Mouse (Mus musculus) gastrocnemius, postnatal 36 days (tissue): Measurements from ENCODE around the gene C1qtnf3. TPM values are rescaled to one million over a fixed set of nuclear protein-coding genes. Genes with fewer than 3 reads are reported as not detected.
A peak's percentile ranks its signal among the peaks of the same experiment; 100 is the strongest.

Source experiments
- DNase-seq, 2 experiments: peaks; one replicate each; pipeline ENCODE4 v3.0.0; 2022
- intact Hi-C: fragments of 180-260 bp; cut with DNase I; formaldehyde crosslinking; loops from one replicate; pipeline ENCODE4 v1.15.1; 2025
- long read RNA-seq, 2 experiments: library from polyadenylated mRNA; stranded (forward); transcript quantifications; one replicate each; pipeline ENCODE4 v2.0.0; 2021
- total RNA-seq, 2 experiments: library from RNA; stranded (reverse); gene quantifications; 2 replicates each; pipeline ENCODE4 v1.2.3; 2021

The C1qtnf3 gene
- total RNA-seq = 1 to 10 TPM; 2.3 to 2.6 TPM
- long read RNA-seq, experiment 1, partial matches to known transcripts = 0 of 1 reads
- long read RNA-seq, experiment 1, other reads (novel, unspliced or antisense) = 0 of 1 reads
- long read RNA-seq, experiment 2, partial matches to known transcripts = 0 of 1 reads
- long read RNA-seq, experiment 2, other reads (novel, unspliced or antisense) = 0 of 1 reads

DNA sequence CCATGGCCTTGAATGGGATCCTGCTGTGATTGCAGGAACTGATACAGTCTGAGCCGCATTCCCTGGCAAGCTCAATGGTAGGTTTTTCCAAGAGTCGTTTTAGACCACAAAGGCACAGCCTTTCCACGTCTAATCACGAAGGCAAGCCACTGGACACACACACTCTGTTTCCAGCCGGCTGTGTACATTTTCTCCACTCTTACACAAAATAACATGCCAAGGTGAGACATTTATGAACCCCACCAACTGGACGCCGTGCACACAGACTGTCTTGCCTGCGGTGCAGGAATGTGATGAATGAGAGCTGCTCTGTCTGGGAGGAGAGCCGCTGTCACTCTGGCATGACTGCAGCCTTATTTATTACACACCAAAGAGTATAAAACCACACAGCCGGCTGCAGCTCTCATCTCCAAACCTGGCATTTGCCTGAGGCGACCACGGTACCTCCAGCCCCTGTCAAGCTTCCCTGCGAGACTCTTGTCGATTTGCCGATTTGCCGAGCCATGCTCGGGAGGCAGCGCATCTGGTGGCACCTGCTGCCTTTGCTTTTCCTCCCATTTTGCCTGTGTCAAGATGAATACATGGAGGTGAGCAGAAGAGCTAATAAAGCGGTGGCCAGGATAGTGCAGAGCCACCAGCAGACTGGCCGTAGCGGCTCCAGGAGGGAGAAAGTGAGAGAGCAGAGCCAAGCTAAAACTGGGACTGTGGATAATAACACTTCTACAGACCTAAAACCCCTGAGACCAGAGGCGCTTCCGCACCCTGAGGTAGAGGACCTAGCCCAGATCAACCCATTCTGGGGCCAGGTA is at the start of gene C1qtnf3:
C1qtnf3 (plus strand) TSS at position 382 of the 809 bp plus-strand sequence.
- peak in 1 of 2 experiments; percentile 15 for DNase-seq
- intact Hi-C loops = no loop called here

DNA sequence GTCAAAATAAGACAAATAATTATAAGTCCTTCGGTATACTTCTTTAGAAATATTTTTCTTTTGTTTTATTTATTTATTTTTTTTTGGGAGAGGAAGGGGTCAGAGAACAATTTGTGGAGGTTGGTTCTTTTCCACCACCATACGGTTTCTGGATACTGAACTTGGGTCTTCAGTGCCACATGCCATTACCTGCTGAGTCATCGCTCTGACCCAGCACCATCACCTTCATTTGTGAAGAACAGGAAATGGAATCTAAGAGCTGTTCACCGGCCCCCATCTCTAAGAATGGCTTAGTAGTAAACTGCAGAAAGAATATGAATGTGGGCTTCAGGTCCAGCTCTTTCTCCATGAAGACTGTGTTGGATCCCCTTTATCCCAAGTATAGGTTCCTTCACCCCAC is 49.8 kb upstream of the C1qtnf3 start:
- no peak for DNase-seq
- intact Hi-C loops = no loop called here

DNA sequence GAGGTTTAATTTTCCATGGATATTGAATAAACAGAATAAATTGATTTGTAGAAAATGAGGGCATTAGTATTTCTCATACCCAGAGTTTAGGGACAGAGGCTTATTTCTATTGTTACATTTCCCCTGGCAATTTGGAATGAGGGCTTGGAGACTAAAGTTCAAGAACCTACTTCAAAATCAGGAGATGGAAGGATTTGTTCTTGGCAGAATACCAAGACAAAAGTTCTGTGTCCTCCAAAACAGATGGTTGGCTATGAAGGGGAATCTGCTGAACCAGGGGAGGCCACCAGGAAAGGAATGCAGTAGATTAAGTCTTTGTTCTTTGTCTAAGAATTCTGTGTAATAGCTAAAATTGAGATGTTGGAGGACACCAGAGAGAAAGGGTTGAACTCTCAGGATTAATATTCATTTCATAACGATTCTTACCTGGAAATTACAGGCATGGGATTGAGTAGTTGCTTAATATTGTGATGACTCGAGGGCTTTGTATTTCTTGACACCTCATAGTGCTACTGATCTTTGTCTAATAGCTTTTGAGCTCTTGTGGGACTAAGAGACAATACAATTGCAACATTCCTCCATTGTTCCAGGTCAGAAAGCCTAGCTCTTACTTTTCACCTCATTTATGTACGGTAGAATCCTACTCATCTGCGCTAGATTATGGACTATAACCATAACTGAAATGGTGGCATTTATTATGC is 35.4 kb upstream of the C1qtnf3 start:
- no peak for DNase-seq
- intact Hi-C loops = no loop called here

DNA sequence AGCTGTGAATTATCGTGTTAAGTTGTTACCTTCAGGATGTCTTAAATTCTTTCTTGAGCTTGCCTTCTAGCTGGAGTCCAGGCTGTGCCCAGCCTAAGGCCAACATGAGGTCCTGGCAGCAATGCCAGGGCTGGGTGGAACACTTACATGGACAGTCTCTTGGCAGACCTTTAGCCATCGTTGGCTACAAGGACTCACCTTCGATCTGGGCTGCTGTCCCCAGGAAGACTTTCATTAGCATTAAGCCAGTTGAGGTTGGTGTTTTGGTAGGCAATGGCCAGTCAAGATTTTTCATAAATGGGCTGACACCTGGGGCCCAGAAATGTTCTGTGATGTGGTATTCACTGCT is 34.8 kb upstream of the C1qtnf3 start:
- intact Hi-C loops = no loop called here
- no peak for DNase-seq

DNA sequence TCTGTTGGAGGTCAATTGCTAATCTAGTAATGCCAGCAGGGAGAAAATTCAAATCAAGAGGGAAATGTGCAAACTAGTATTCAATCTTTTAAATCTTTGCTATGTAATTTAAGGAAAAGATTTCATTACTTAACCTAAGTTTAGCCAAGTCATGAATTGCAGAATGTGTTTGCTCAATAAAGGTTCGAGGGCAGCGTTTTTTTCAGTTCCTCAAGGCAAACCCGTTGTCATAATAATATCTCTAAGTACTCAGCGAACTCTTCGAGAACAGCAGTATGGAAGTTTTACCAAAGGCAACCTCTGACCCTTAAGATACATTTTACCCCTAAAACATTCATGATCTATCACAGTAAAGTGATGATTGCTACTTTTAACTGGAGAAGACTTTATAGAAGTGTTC is 31.9 kb upstream of the C1qtnf3 start:
- intact Hi-C loops = loop anchor here (2.0 to 5.0 kb wide), 3 partner anchors 69 to 461 kb away; no protein-coding TSS in a partner anchor
- DNase-seq = no peak

DNA sequence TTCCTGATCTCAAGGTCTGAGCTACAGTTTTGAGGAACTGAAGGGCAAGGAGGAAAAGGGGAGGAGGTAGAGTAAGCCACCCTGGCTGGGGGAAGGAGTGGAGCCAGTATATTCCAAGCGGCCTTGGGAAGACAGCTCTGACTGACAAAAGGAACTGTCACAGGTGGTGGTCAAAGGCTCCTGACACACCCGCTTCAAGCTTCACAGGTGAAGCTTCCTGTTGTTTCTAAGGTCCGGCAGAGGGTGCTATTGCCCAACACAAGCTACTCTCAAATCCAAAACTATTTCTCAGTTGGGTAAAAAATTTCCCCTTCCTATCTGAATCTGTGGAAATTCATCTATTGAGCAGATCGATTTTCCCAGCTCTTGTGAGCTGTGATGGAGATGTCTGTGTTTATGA is 31.1 kb upstream of the C1qtnf3 start:
- no peak for DNase-seq
- intact Hi-C loops = loop anchor here (2.0 to 5.0 kb wide), 3 partner anchors 68 to 460 kb away; no protein-coding TSS in a partner anchor

DNA sequence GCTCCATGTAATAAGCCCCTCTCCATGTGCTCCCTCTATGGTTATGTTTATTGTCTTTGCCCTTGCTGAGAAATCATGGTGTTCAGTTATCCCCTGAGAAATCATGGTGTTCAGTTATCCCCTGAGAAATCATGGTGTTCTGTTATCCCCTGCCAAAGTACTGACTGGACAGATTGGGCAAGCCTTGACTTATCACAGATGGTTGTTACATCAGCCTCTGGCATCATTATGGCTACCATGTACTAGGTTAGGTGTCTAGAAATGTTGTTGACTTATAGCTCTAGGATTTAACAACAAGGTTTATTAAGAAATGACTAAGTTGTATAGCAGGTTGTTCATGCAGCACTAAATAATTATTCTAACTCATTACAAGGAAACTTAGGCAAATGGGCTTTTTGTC is 30.1 kb upstream of the C1qtnf3 start:
- no peak for DNase-seq
- intact Hi-C loops = loop anchor here (5.0 kb wide), 1 partner anchor 395 kb away; no protein-coding TSS in a partner anchor

DNA sequence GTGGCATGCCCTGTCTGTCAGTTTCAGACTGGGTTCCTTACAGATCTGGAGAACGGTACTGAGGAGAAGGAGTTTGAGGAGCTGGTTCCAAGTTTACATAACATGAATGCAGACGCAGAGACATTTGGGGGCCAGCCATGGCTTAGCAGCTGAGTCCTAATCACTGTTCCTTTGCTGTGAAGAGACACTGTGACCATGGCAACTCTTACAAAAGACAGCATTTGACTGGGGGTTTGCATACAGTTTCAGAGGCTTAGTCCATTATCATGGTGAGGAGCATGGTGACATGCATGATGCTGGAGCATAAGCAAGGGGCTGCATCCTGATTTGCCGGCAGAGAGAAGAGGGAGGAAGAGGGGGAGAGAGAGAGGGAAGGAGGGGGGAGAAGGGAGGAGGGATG is 29.6 kb upstream of the C1qtnf3 start:
- no peak for DNase-seq
- intact Hi-C loops = loop anchor here (5.0 kb wide), 1 partner anchor 395 kb away; no protein-coding TSS in a partner anchor

DNA sequence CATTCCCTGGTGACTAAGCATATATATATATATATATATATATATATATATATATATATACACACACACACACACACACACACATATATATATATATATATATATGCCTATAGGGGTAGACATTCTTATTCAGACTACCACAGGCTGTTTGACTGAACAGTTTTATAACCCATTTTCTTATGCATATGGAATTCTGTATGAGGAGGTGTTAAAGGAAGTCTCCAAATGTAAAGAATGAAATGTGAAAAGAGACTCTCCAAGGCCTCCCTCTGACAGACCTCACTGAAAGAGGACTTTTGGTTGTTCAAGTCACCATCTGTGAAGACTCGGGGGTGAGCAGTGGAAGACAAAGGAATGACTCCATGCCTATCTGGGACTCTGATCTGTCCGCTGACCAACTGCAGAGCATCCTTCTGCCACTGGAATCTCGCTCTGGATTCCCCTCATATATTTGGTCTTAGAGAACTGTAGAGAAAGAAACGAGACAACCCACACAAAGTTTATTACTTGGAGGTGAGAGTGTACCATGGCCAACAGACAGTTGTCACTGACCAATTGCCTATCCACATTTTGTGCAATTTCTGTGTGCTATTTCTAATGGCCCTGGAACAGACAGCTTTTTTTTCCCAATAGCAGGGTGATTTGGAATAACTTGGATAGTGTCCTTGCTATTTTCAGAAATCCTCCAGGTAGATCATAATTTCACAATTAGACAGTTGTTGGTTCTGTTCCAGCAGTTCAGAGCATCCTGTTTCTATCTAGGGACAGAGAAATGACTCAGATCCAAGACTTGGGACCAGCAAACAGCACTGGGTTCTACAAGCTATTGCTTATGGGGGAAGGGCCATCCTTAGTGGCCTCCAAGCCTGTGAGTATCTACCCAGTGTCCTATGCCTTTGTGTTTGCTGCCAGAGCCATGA is 28.8 kb upstream of the C1qtnf3 start:
- DNase-seq = no peak
- intact Hi-C loops = loop anchor here (5.0 kb wide), 1 partner anchor 394 kb away; no protein-coding TSS in a partner anchor

DNA sequence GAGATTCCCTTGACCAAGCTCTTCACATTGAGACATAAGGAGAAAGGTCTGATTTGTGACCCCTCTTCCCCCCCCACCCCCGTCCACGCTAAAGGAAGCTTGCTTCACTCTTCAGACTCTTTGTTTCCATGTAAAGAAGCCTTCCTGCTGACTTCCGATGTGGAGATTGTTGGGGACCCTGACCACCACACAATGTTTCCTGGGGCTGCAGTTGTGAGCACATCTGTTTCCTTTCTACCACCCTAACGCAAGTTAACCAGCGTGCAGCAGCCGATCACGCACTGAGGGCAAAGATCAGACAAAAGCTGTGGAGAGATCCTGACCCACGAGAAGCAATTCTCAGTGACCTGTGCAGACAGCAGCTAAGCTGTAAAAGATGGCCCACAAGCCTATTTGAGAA is 24.8 kb upstream of the C1qtnf3 start:
- no peak for DNase-seq
- intact Hi-C loops = no loop called here

DNA sequence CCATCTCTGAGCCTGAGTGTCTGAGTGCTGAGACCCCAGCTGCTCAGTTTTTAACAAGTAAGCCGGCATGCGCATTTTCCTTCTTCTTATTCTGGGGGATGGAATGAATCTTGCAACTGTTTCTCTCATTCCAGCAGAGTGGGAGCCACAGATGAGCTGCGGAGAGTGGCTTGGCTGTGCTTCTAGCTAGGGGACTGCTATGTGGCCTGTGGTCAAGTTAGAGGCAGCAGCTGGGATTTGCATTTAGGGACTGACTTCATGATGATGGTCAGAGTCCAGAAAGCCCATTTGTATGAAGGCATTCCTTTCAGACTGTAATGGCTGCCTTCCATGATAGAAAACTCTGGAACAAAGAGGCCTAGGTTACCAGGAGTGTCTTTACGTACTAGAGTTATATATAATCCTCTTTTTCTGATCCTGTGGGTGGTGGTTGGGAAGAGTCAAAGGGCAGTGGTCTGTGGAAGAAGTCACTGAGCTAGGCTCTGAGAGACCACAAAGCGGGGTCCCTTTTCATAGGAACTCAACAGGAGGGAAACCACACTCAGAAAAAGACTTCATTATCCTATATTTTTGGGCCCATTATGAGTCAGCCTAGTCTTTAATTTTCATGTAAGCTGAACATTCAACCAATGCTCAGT is 23.4 kb upstream of the C1qtnf3 start:
- no peak for DNase-seq
- intact Hi-C loops = no loop called here

DNA sequence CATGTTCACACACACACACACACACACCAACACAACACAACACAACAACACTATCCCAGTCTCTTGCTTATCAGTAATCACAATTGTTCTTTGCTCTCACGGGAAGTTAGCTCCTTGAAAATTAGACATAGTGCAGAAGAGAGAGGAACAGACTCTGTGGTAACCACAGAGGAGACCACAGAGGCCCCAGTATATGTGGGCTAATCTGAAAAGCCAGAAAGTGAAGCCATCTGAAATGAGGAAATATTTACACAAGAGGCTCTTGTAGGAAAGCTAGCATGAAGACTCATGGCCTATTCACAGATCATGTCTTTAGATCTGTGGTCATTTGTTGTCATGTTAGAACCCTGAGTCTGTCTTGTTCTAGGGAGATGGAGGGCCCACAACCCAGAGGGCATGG is 18.2 kb upstream of the C1qtnf3 start:
- no peak for DNase-seq
- intact Hi-C loops = no loop called here

DNA sequence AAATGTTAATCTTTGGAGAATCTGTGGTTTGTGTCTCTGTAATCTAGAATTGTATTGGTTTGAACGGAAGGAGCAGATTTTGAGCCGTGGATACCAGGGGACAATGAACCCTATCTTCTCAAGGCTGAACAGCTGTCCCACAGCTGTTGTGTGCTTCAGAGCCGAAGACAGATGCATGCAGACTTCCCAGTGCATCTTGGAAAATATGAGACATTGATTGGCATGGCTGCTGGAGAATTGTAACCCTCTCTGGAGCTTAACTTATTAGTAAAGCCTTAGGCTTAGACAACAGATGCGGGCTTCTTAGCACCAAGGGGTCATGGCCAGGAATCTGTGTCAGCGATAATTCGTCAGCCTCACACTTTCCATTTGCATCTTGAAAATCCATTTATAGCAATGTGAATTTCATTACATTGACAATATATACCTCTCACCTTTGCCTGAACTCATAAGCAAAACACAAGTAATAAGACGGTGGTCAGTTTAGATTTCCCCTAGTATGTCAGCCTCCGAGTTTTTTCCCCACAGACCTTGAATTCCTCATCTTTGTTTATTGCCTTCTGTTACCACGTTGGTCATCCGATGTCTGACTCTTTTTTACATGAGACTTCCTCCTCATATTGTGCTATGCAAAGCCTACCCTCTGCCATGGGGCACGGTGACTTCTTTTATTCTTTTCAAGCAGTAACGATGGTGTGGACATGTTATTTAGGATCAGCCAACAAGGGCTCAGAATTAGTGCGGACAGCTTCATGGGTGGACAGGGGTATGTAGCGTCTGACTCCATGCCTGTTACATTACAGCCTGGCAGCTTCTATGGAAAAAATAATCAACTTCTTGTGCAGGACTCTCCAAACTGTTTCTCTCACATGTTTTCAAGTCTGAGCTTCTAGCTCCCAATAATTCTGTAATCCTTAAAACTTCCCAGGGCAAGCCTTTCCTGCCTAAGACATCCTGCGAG is 11.7 kb upstream of the C1qtnf3 start:
- no peak for DNase-seq
- intact Hi-C loops = no loop called here

DNA sequence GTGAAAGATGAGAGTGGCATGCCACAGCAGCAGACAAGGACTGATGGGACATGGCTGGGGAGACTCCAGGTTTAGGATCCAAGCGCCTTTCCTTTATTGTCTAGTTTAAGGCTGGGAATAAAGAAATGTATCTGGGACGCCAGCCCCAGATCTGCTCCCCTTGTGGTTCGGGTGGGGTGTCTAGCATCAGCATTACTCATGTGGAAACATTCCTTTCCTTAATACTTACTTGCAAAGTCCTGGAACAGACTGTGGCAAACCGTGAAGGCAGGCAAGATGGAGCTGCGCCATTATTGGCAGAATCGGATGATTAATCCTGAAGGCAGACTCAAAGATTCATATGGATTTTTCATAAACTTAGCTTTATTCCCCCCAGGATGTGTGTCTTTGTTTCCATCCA is 10.2 kb upstream of the C1qtnf3 start:
- no peak for DNase-seq
- intact Hi-C loops = no loop called here

DNA sequence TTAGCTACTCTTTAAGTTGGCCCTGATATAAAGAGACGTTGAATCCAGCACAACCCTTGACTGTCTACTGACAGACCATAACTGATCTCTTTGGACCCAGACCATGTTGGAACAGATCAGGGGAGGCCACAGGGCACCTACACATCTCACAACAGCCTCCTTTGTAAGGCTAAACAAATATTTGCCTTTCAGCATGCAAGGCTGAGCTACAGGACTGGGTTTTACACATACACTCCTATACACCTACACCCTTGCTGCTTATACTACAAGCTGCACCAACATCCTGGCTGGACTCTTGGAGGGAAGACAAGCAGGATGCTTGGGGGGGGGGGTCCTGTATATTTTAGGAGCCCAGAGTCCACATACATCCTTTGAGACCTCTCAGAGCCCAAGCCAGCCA is 4.3 kb upstream of the C1qtnf3 start:
- intact Hi-C loops = no loop called here
- DNase-seq = no peak

DNA sequence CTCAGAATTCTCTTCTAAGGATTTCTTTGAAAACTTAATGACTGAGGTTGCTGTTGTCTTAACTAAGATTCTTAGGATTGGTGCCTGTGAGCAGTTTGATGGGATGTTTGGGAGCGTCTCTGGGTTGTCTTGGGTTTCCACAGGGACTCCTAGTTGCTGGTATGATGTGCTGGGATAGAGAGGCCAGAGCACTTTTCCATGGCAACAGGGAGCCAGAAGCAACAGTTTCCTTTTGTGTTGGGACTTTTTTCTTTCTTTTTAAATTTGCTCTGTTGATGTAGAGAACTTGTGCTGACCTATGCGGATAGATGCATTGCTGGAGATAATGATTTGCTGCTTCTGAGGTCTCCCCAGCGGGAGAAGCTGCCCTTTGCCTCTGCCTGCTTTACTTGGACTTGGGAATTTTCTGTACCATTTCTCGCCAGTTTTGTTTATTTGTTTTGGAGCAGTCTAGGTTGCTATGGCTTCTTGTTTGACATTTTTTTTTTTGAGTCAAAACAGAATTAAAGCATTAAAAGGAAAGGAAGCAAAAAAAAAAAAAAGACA is 701 bp downstream of the C1qtnf3 start:
- DNase-seq = no peak
- intact Hi-C loops = no loop called here

DNA sequence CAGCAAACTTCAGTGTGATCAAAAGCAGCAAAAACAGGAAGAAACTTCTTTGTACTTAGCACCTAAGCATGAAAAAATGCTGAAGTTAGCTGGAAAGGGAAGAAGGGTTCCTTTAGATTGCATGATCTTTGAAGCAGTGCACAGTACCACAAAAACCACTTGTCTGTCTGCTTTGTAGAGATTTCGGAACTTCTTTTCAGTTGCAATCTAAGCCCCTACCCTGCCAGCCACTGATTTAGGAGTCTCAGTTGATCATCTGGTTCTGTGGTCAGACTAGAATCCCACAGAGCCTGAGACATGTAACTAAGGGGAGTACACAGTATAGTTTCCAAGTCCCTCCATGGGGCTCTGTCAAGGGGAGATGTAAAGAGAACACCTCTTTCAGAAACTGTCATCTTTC is 1.3 kb downstream of the C1qtnf3 start:
- DNase-seq = no peak
- intact Hi-C loops = no loop called here

DNA sequence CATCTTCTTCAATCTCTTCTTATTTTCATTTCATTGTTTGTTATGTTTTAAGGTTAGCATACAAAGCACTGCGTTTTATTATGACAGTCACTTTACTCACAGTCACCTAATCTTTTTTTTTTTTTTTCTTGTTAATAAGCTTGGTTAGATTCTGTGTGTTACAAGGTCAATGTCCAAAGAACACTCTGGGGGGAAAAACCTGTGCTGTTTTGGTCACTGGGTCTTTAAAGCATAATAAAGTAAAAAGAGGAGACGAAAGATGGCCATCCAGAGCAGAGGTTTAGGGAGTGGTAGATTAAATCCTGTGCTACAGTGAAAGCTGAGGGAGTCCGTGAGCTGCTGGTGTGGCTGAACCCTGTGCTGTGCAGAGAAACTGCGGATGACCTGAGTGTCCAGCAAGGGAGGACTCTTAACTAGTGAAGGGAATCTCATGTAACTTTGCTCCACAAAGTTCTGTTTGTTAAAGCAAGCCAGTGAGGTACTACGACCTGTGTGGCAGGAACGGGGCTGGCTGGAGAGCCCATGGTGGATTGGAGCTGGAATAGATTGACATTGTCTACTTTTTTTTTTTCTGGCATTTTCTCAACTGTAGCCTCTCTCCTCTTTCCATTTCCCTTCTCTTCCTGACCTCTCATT is 2.4 kb downstream of the C1qtnf3 start:
- DNase-seq = no peak
- intact Hi-C loops = no loop called here
